Mouse (Mus musculus) liver, postnatal 0 days (tissue): ENCODE data around the gene Wdpcp. TPM values are rescaled to one million over a fixed set of nuclear protein-coding genes. Genes with fewer than 3 reads are reported as not detected.

Source experiments
- ATAC-seq: fragments of 200-750 bp; cut with Nextera tagmentation; 2 replicates; pipeline ENCODE4 v1.8.0; 2017; ENCODE audit warnings: mild to moderate bottlenecking, moderate library complexity
- DNase-seq: peaks from one replicate; pipeline ENCODE4 v3.0.0-alpha.2; 2016
- H3K27ac ChIP-seq: fragments of 300-500 bp; sonication (generic); 2 replicates; pipeline ENCODE4 v1.5.1; 2014; ENCODE audit warnings: antibody characterized with exemption, moderate library complexity, mild to moderate bottlenecking, low read depth
- H3K27me3 ChIP-seq: fragments of 300-500 bp; sonication (generic); 2 replicates; pipeline ENCODE4 v1.6.1; 2014; ENCODE audit warnings: low read length, control low read depth, mixed read lengths; ENCODE audit not compliant: insufficient read depth
- H3K36me3 ChIP-seq: fragments of 300-500 bp; sonication (generic); replicated peaks from 2 replicates; pipeline ENCODE4 v1.6.1; 2014; ENCODE audit warnings: mild to moderate bottlenecking, control low read depth, low read length, moderate library complexity, mixed read lengths; ENCODE audit not compliant: insufficient read depth
- H3K4me1 ChIP-seq: fragments of 300-500 bp; sonication (generic); 2 replicates; pipeline ENCODE4 v1.6.1; 2014; ENCODE audit warnings: antibody characterized with exemption, mild to moderate bottlenecking, control low read depth; ENCODE audit not compliant: insufficient read depth
- H3K4me2 ChIP-seq: fragments of 300-500 bp; sonication (generic); 2 replicates; pipeline ENCODE4 v1.6.1; 2014; ENCODE audit warnings: low read depth, mild to moderate bottlenecking, low read length, moderate library complexity, mixed read lengths
- H3K4me3 ChIP-seq: fragments of 300-500 bp; sonication (generic); 2 replicates; pipeline ENCODE4 v1.5.1; 2014; ENCODE audit warnings: low read depth, low read length
- H3K9ac ChIP-seq: fragments of 300-500 bp; sonication (generic); replicated peaks from 2 replicates; pipeline ENCODE4 v1.6.1; 2014; ENCODE audit warnings: mild to moderate bottlenecking, moderate library complexity
- H3K9me3 ChIP-seq: fragments of 300-500 bp; sonication (generic); 2 replicates; pipeline ENCODE4 v1.6.1; 2016; ENCODE audit warnings: mild to moderate bottlenecking, control low read depth, low read length, mixed read lengths
- CTCF ChIP-seq: sonication (generic); IDR thresholded peaks from 2 replicates; pipeline ENCODE4 v1.5.1; 2016; ENCODE audit warnings: antibody characterized with exemption, low read depth
- EP300 ChIP-seq: IDR thresholded peaks from 2 replicates; pipeline ENCODE4 v1.6.1; 2016; ENCODE audit warnings: antibody characterized with exemption, low read depth, mild to moderate bottlenecking
- WGBS: fragments of 180-500 bp; shearing (Covaris S2); extraction: QIAGEN DNeasy Blood & Tissue Kit; methylation state at CpG from one replicate; pipeline ENCODE4 v1.1.7; 2014; ENCODE audit not compliant: insufficient replicate concordance; 5-methylcytosine and 5-hydroxymethylcytosine counted together
- polyA plus RNA-seq: library from polyadenylated mRNA; unstranded; fragments of >200 nt; fragmentation: Nextera tagmentation; extraction: Ambion mirVana; gene quantifications from 2 replicates; pipeline ENCODE4 v1.2.1, GENCODE M21; 2015

Wdpcp gene
- polyA plus RNA-seq, 1 experiment from 2014 or later = 0.60 TPM

- H3K27ac ChIP-seq = no peak overlapping the region
- no peak overlapping the region for H3K4me3 ChIP-seq
- H3K4me2 ChIP-seq = no peak overlapping the region
- H3K36me3 ChIP-seq = peaks cover 33% of the 10 kb centered on the region
- no peak overlapping the region for H3K9ac ChIP-seq
- peaks cover 12% of the 10 kb centered on the region for H3K4me1 ChIP-seq
- TF ChIP-seq EP300 (no peak), CTCF (no peak)
- H3K27me3 ChIP-seq = no peaks in the 10 kb centered on the region
- H3K9me3 ChIP-seq = no peaks in the 10 kb centered on the region
- DNase-seq (no peak), ATAC-seq (no peak)
- 85% methylated on average over 9 of the region's 9 CpGs for WGBS
Observed at GRCm38 (mm10) chr11:21564681-21565405, 7.2 kb upstream of the Wdpcp start.

GRCm38 (mm10) chr11:21566934-21567333 is 5.1 kb upstream of the Wdpcp start:
- 88% methylated on average over 6 of the region's 6 CpGs for WGBS
- peaks cover 20% of the 10 kb centered on the region for H3K36me3 ChIP-seq
- H3K9me3 ChIP-seq = no peaks in the 10 kb centered on the region
- peaks cover 16% of the 10 kb centered on the region for H3K4me1 ChIP-seq
- no peaks in the 10 kb centered on the region for H3K27me3 ChIP-seq
- no peak overlapping the region for H3K9ac ChIP-seq
- DNase-seq = no peak
- H3K4me2 ChIP-seq = no peak overlapping the region
- H3K27ac ChIP-seq = no peak overlapping the region
- TF ChIP-seq EP300 (no peak), CTCF (no peak)
- H3K4me3 ChIP-seq = no peak overlapping the region
- ATAC-seq = no peak

GRCm38 (mm10) chr11:21567733-21568132 is 4.3 kb upstream of the Wdpcp start:
- no peak overlapping the region for H3K4me2 ChIP-seq
- ATAC-seq = no peak
- 74% methylated on average over 1 of the region's 1 CpGs for WGBS
- H3K9me3 ChIP-seq = no peaks in the 10 kb centered on the region
- H3K36me3 ChIP-seq = peaks cover 17% of the 10 kb centered on the region
- H3K27ac ChIP-seq = no peak overlapping the region
- H3K4me1 ChIP-seq = peaks cover 18% of the 10 kb centered on the region
- no peak overlapping the region for H3K4me3 ChIP-seq
- no peak overlapping the region for H3K9ac ChIP-seq
- no peak for DNase-seq
- no peaks in the 10 kb centered on the region for H3K27me3 ChIP-seq
- no peak for TF ChIP-seq CTCF

GRCm38 (mm10) chr11:21569002-21569401 is 3.0 kb upstream of the Wdpcp start:
- ATAC-seq (no peak), DNase-seq (no peak)
- Histone ChIP-seq H3K4me2 (peak overlapping the region; percentile 85), H3K4me1 (peaks cover 20% of the 10 kb centered on the region), H3K9ac (peak overlapping the region; percentile 33), H3K36me3 (peaks cover 6% of the 10 kb centered on the region), H3K27me3 (no peaks in the 10 kb centered on the region), H3K9me3 (no peaks in the 10 kb centered on the region), H3K4me3 (peak overlapping the region; percentile 7; the same call in 1 of the 2 replicates), H3K27ac (peak overlapping the region; percentile 69)
- no peak for TF ChIP-seq EP300
- no peak for TF ChIP-seq CTCF
- WGBS = 26% methylated on average over 5 of the region's 5 CpGs

- H3K9ac ChIP-seq = peak overlapping the region; percentile 33
- peaks cover 5% of the 10 kb centered on the region for H3K36me3 ChIP-seq
- H3K4me3 ChIP-seq = peak overlapping the region; percentile 7; the same call in 1 of the 2 replicates
- H3K27me3 ChIP-seq = no peaks in the 10 kb centered on the region
- H3K4me1 ChIP-seq = peaks cover 20% of the 10 kb centered on the region
- DNase-seq = peak; percentile 29
- TF ChIP-seq CTCF = no peak
- no peak for TF ChIP-seq EP300
- WGBS = 15% methylated on average over 3 of the region's 3 CpGs
- no peaks in the 10 kb centered on the region for H3K9me3 ChIP-seq
- H3K4me2 ChIP-seq = peak overlapping the region; percentile 85
- peak overlapping the region; percentile 82 for H3K27ac ChIP-seq
- ATAC-seq = no peak
Observed at GRCm38 (mm10) chr11:21569456-21570108, 2.5 kb upstream of the Wdpcp start.

- Histone ChIP-seq H3K9ac (peak overlapping the region; percentile 7; the same call in 1 of the 2 replicates), H3K4me3 (no peak overlapping the region), H3K27me3 (no peaks in the 10 kb centered on the region), H3K27ac (peak overlapping the region; percentile 82; the same call in 1 of the 2 replicates), H3K4me2 (peak overlapping the region; percentile 85), H3K4me1 (peaks cover 18% of the 10 kb centered on the region), H3K36me3 (peaks cover 5% of the 10 kb centered on the region), H3K9me3 (no peaks in the 10 kb centered on the region)
- DNase-seq (no peak), ATAC-seq (no peak)
- no peak for TF ChIP-seq CTCF
- no peak for TF ChIP-seq EP300
- WGBS = 57% methylated on average over 2 of the region's 2 CpGs
Observed at GRCm38 (mm10) chr11:21570109-21570474, 1.9 kb upstream of the Wdpcp start.
